Mouse (Mus musculus): ENCODE measurements around the gene Tmem41a. TPM values are rescaled to one million over a fixed set of nuclear protein-coding genes. Genes with fewer than 3 reads are reported as not detected.

Tmem41a gene
- polyA plus RNA-seq, 1 experiment = 15.2 TPM

GRCm38 (mm10) chr16:21984091-21984490, 36.7 kb upstream of the Tmem41a start:
- TF ChIP-seq CTCF (conservative IDR thresholded peaks at IDR 0.05; ENCODE audit: insufficient read depth, insufficient read length, low read depth, low read length) (no peak), POLR2A (IDR thresholded peaks at IDR 0.05; ENCODE audit: low read depth, low read length) (no peak)
- Histone ChIP-seq H3K4me1 (ENCODE audit: control insufficient read depth, insufficient read depth, low read length) (no peaks in the 10 kb centered on the region), H3K36me3 (ENCODE audit: control insufficient read depth, insufficient read depth, low read length) (no peaks in the 10 kb centered on the region), H3K27ac (ENCODE audit: insufficient read depth, low read depth, low read length) (no peak overlapping the region), H3K4me3 (ENCODE audit: insufficient read depth, low read depth, low read length) (no peak overlapping the region), H3K27me3 (replicated peaks; ENCODE audit: control insufficient read depth, insufficient read depth, low read length) (no peaks in the 10 kb centered on the region)
- DNase-seq = no peak
- 82% methylated on average over 12 of the region's 12 CpGs for WGBS

GRCm38 (mm10) chr16:21983581-21983980, 36.2 kb upstream of the Tmem41a start:
- Histone ChIP-seq H3K36me3 (ENCODE audit: control insufficient read depth, insufficient read depth, low read length) (no peaks in the 10 kb centered on the region), H3K4me3 (ENCODE audit: insufficient read depth, low read depth, low read length) (no peak overlapping the region), H3K27me3 (replicated peaks; ENCODE audit: control insufficient read depth, insufficient read depth, low read length) (no peaks in the 10 kb centered on the region), H3K27ac (ENCODE audit: insufficient read depth, low read depth, low read length) (no peak overlapping the region), H3K4me1 (ENCODE audit: control insufficient read depth, insufficient read depth, low read length) (no peaks in the 10 kb centered on the region)
- 93% methylated on average over 4 of the region's 4 CpGs for WGBS
- TF ChIP-seq POLR2A (IDR thresholded peaks at IDR 0.05; ENCODE audit: low read depth, low read length) (no peak), CTCF (conservative IDR thresholded peaks at IDR 0.05; ENCODE audit: insufficient read depth, insufficient read length, low read depth, low read length) (no peak)
- no peak for DNase-seq

- no peaks in the 10 kb centered on the region for H3K27me3 ChIP-seq (replicated peaks; ENCODE audit: control insufficient read depth, insufficient read depth, low read length)
- no peak for DNase-seq
- no peaks in the 10 kb centered on the region for H3K4me1 ChIP-seq (ENCODE audit: control insufficient read depth, insufficient read depth, low read length)
- H3K4me3 ChIP-seq (ENCODE audit: insufficient read depth, low read depth, low read length) = no peak overlapping the region
- no peak overlapping the region for H3K27ac ChIP-seq (ENCODE audit: insufficient read depth, low read depth, low read length)
- TF ChIP-seq POLR2A (IDR thresholded peaks at IDR 0.05; ENCODE audit: low read depth, low read length) (no peak), CTCF (conservative IDR thresholded peaks at IDR 0.05; ENCODE audit: insufficient read depth, insufficient read length, low read depth, low read length) (no peak)
- WGBS = 93% methylated on average over 9 of the region's 9 CpGs
- no peaks in the 10 kb centered on the region for H3K36me3 ChIP-seq (ENCODE audit: control insufficient read depth, insufficient read depth, low read length)
These were observed 35.8 kb upstream of the Tmem41a start for GRCm38 (mm10) chr16:21983146-21983545.

- no peak overlapping the region for H3K27ac ChIP-seq (ENCODE audit: insufficient read depth, low read depth, low read length)
- TF ChIP-seq POLR2A (IDR thresholded peaks at IDR 0.05; ENCODE audit: low read depth, low read length) = no peak
- no peak for TF ChIP-seq CTCF (conservative IDR thresholded peaks at IDR 0.05; ENCODE audit: insufficient read depth, insufficient read length, low read depth, low read length)
- H3K36me3 ChIP-seq (ENCODE audit: control insufficient read depth, insufficient read depth, low read length) = no peaks in the 10 kb centered on the region
- no peaks in the 10 kb centered on the region for H3K27me3 ChIP-seq (replicated peaks; ENCODE audit: control insufficient read depth, insufficient read depth, low read length)
- no peak for DNase-seq
- no peak overlapping the region for H3K4me3 ChIP-seq (ENCODE audit: insufficient read depth, low read depth, low read length)
- 83% methylated on average over 5 of the region's 5 CpGs for WGBS
- H3K4me1 ChIP-seq (ENCODE audit: control insufficient read depth, insufficient read depth, low read length) = no peaks in the 10 kb centered on the region
These were observed 30.0 kb upstream of the Tmem41a start for GRCm38 (mm10) chr16:21977347-21977746.

- Histone ChIP-seq H3K4me3 (ENCODE audit: insufficient read depth, low read depth, low read length) (no peak overlapping the region), H3K27ac (ENCODE audit: insufficient read depth, low read depth, low read length) (no peak overlapping the region), H3K27me3 (replicated peaks; ENCODE audit: control insufficient read depth, insufficient read depth, low read length) (no peaks in the 10 kb centered on the region), H3K36me3 (ENCODE audit: control insufficient read depth, insufficient read depth, low read length) (no peaks in the 10 kb centered on the region), H3K4me1 (ENCODE audit: control insufficient read depth, insufficient read depth, low read length) (no peaks in the 10 kb centered on the region)
- no peak for DNase-seq
- 8% methylated on average over 16 of the region's 16 CpGs for WGBS
- TF ChIP-seq POLR2A (IDR thresholded peaks at IDR 0.05; ENCODE audit: low read depth, low read length) (no peak), CTCF (conservative IDR thresholded peaks at IDR 0.05; ENCODE audit: insufficient read depth, insufficient read length, low read depth, low read length) (no peak)
These were observed 28.9 kb upstream of the Tmem41a start for GRCm38 (mm10) chr16:21976203-21976602.

- Histone ChIP-seq H3K36me3 (ENCODE audit: control insufficient read depth, insufficient read depth, low read length) (no peaks in the 10 kb centered on the region), H3K27ac (ENCODE audit: insufficient read depth, low read depth, low read length) (no peak overlapping the region), H3K27me3 (replicated peaks; ENCODE audit: control insufficient read depth, insufficient read depth, low read length) (no peaks in the 10 kb centered on the region), H3K4me3 (ENCODE audit: insufficient read depth, low read depth, low read length) (no peak overlapping the region), H3K4me1 (ENCODE audit: control insufficient read depth, insufficient read depth, low read length) (no peaks in the 10 kb centered on the region)
- DNase-seq = no peak
- 71% methylated on average over 4 of the region's 4 CpGs for WGBS
- no peak for TF ChIP-seq CTCF (conservative IDR thresholded peaks at IDR 0.05; ENCODE audit: insufficient read depth, insufficient read length, low read depth, low read length)
These were observed 24.1 kb upstream of the Tmem41a start for GRCm38 (mm10) chr16:21971446-21971845.

GRCm38 (mm10) chr16:21970536-21970935, 23.2 kb upstream of the Tmem41a start:
- no peaks in the 10 kb centered on the region for H3K36me3 ChIP-seq (ENCODE audit: control insufficient read depth, insufficient read depth, low read length)
- DNase-seq = no peak
- TF ChIP-seq POLR2A (IDR thresholded peaks at IDR 0.05; ENCODE audit: low read depth, low read length) = no peak
- TF ChIP-seq CTCF (conservative IDR thresholded peaks at IDR 0.05; ENCODE audit: insufficient read depth, insufficient read length, low read depth, low read length) = no peak
- no peak overlapping the region for H3K4me3 ChIP-seq (ENCODE audit: insufficient read depth, low read depth, low read length)
- no peak overlapping the region for H3K27ac ChIP-seq (ENCODE audit: insufficient read depth, low read depth, low read length)
- WGBS = 83% methylated on average over 6 of the region's 6 CpGs
- no peaks in the 10 kb centered on the region for H3K4me1 ChIP-seq (ENCODE audit: control insufficient read depth, insufficient read depth, low read length)
- H3K27me3 ChIP-seq (replicated peaks; ENCODE audit: control insufficient read depth, insufficient read depth, low read length) = no peaks in the 10 kb centered on the region

GRCm38 (mm10) chr16:21969874-21970273, 22.5 kb upstream of the Tmem41a start:
- H3K27ac ChIP-seq (ENCODE audit: insufficient read depth, low read depth, low read length) = no peak overlapping the region
- H3K4me3 ChIP-seq (ENCODE audit: insufficient read depth, low read depth, low read length) = no peak overlapping the region
- no peaks in the 10 kb centered on the region for H3K27me3 ChIP-seq (replicated peaks; ENCODE audit: control insufficient read depth, insufficient read depth, low read length)
- 72% methylated on average over 5 of the region's 5 CpGs for WGBS
- no peaks in the 10 kb centered on the region for H3K4me1 ChIP-seq (ENCODE audit: control insufficient read depth, insufficient read depth, low read length)
- H3K36me3 ChIP-seq (ENCODE audit: control insufficient read depth, insufficient read depth, low read length) = no peaks in the 10 kb centered on the region
- no peak for DNase-seq
- TF ChIP-seq CTCF (conservative IDR thresholded peaks at IDR 0.05; ENCODE audit: insufficient read depth, insufficient read length, low read depth, low read length) (no peak), POLR2A (IDR thresholded peaks at IDR 0.05; ENCODE audit: low read depth, low read length) (no peak)

Measured in kidney, adult 2 months (tissue).